Mouse (Mus musculus): Measurements from ENCODE around the gene Slc27a3. TPM values are rescaled to one million over a fixed set of nuclear protein-coding genes. Genes with fewer than 3 reads are reported as not detected.

Slc27a3 gene
- total and polyA plus RNA-seq, 3 experiments = 1.9 to 2.8 TPM; not detected in 1

DNA sequence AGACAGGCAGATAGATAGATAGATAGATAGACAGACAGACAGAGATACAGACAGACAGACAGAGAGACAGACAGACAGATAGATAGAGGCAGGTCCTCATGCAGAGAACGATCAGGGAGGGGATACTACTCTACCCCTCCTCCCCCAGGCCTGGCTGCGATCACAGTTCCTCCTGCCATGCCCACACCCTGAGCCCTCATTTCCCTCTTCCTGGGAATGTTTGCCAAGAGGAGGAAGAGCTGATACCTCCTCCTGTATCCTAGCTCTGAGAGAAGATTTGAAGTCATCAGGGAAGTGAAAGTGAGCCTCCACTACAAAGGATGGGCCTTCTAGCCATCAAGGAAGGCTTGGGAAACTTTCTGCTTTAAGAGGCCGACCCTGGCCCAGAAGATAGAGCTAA lies 5.9 kb upstream of the Slc27a3 start:
- TF ChIP-seq USF1 (IDR thresholded peaks at IDR 0.05; ENCODE audit: low read depth, low read length) (no peak), MAZ (IDR thresholded peaks at IDR 0.05; ENCODE audit: low read depth, low read length) (no peak), CHD2 (IDR thresholded peaks at IDR 0.05; ENCODE audit: low read length) (no peak), RAD21 (IDR thresholded peaks at IDR 0.05; ENCODE audit: low read depth, low read length) (no peak), UBTF (IDR thresholded peaks at IDR 0.05; ENCODE audit: borderline replicate concordance, insufficient read depth, low read depth, low read length) (no peak), TAL1 (IDR thresholded peaks at IDR 0.05; ENCODE audit: low read length) (no peak), BHLHE40 (IDR thresholded peaks at IDR 0.05; ENCODE audit: borderline replicate concordance, low read depth, low read length) (no peak), MEF2A (IDR thresholded peaks at IDR 0.05; ENCODE audit: extremely low read depth, insufficient replicate concordance, low read depth, low read length, poor library complexity, severe bottlenecking) (no peak), JUND (IDR thresholded peaks at IDR 0.05; ENCODE audit: low read depth, low read length) (no peak), SMC3 (IDR thresholded peaks at IDR 0.05; ENCODE audit: low read depth, low read length) (no peak), POLR2AphosphoS2 (IDR thresholded peaks at IDR 0.05; ENCODE audit: low read length) (no peak), ETS1 (IDR thresholded peaks at IDR 0.05; ENCODE audit: low read depth, low read length) (no peak), POLR2AphosphoS5 (IDR thresholded peaks at IDR 0.05; ENCODE audit: borderline replicate concordance, low read depth, low read length) (no peak), KAT2A (conservative IDR thresholded peaks at IDR 0.05; ENCODE audit: low read depth, low read length) (no peak), RCOR1 (IDR thresholded peaks at IDR 0.05; ENCODE audit: low read depth, low read length) (no peak), GATA1 (IDR thresholded peaks at IDR 0.05; ENCODE audit: low read depth, low read length) (no peak), SIN3A (IDR thresholded peaks at IDR 0.05; ENCODE audit: low read length) (no peak)
- Histone ChIP-seq H3K4me3 (ENCODE audit: control insufficient read depth in 1 of 2, insufficient read depth in 1 of 2, low read depth in 2 of 2, low read length in 2 of 2) (no peak overlapping the region), H3K27me3 (ENCODE audit: control insufficient read depth in 1 of 2, insufficient read depth in 2 of 2, low read length in 2 of 2) (no peaks in the 10 kb centered on the region), H3K79me2 (ENCODE audit: control insufficient read depth, insufficient read depth, low read length, poor library complexity) (no peaks in the 10 kb centered on the region), H3K9me3 (replicated peaks; ENCODE audit: insufficient read depth, low read length) (no peaks in the 10 kb centered on the region), H3K36me3 (ENCODE audit: control insufficient read depth in 1 of 2, insufficient read depth in 2 of 2, low read length in 2 of 2) (peaks cover 0 to 8% of the 10 kb centered on the region in 2 experiments; a peak in 2 of 4 replicates), H3K9ac (ENCODE audit: control insufficient read depth, low read depth, low read length, poor library complexity, severe bottlenecking) (no peak overlapping the region), H3K27ac (ENCODE audit: control insufficient read depth, low read depth, low read length) (no peak overlapping the region), H3K4me1 (ENCODE audit: control insufficient read depth in 1 of 2, insufficient read depth in 2 of 2, low read length in 2 of 2) (no peaks in the 10 kb centered on the region)
- no peak for DNase-seq (ENCODE audit: low read depth, low spot score)

GRCm38 (mm10) chr3:90392661-90393060 lies 2.9 kb upstream of the Slc27a3 start:
- Histone ChIP-seq H3K9me3 (replicated peaks; ENCODE audit: insufficient read depth, low read length) (no peaks in the 10 kb centered on the region), H3K9ac (ENCODE audit: control insufficient read depth, low read depth, low read length, poor library complexity, severe bottlenecking) (no peak overlapping the region), H3K27ac (ENCODE audit: control insufficient read depth, low read depth, low read length) (no peak overlapping the region), H3K4me3 (ENCODE audit: control insufficient read depth in 1 of 2, insufficient read depth in 1 of 2, low read depth in 2 of 2, low read length in 2 of 2) (no peak overlapping the region), H3K27me3 (ENCODE audit: control insufficient read depth in 1 of 2, insufficient read depth in 2 of 2, low read length in 2 of 2) (no peaks in the 10 kb centered on the region), H3K36me3 (ENCODE audit: control insufficient read depth in 1 of 2, insufficient read depth in 2 of 2, low read length in 2 of 2) (peaks cover 0 to 2% of the 10 kb centered on the region in 2 experiments; a peak in 2 of 4 replicates), H3K4me1 (ENCODE audit: control insufficient read depth in 1 of 2, insufficient read depth in 2 of 2, low read length in 2 of 2) (no peaks in the 10 kb centered on the region), H3K79me2 (ENCODE audit: control insufficient read depth, insufficient read depth, low read length, poor library complexity) (no peaks in the 10 kb centered on the region)
- DNase-seq (ENCODE audit: low read depth, low spot score) = no peak
- TF ChIP-seq CHD1 (IDR thresholded peaks at IDR 0.05; ENCODE audit: low read depth, low read length) = no peak
- no peak for TF ChIP-seq EP300 (IDR thresholded peaks at IDR 0.05; ENCODE audit: low read depth in 1 of 2, low read length in 2 of 2)
- no peak for TF ChIP-seq RAD21 (IDR thresholded peaks at IDR 0.05; ENCODE audit: low read depth, low read length)
